Mouse (Mus musculus): Measurements from ENCODE around the gene Pnpla6.

- no peak for TF ChIP-seq CTCF (IDR thresholded peaks at IDR 0.05; ENCODE audit: control insufficient read depth, insufficient read depth, insufficient read length)
- TF ChIP-seq USF1 (IDR thresholded peaks at IDR 0.05; ENCODE audit: low read depth), result no peak
- no peak for TF ChIP-seq MAX (IDR thresholded peaks at IDR 0.05)
Observed at GRCm38 (mm10) chr8:3467006-3467885, 47.9 kb upstream of the Pnpla6 start, which contains the start of gene Pex11g.

Data from C2C12 (cell line).